ENCODE assay signal across 8 mouse cellular contexts in genomic region chr4:147848584-147848991, GRCm38 (mm10). TPM values are rescaled to one million over a fixed set of nuclear protein-coding genes. Genes with fewer than 3 reads are reported as not detected.
A peak's percentile ranks its signal among the peaks of the same experiment; 100 is the strongest.
DNase-seq lines count a peak whose midpoint lies in the region; ATAC-seq and TF ChIP-seq lines count a peak whose summit lies in the region.

No protein-coding gene starts in this region.

- peak overlapping the region; percentile 88 for H3K4me3 ChIP-seq in left cerebral cortex, adult 2 months
- H3K4me3 ChIP-seq in embryonic facial prominence, embryonic 11.5 days (ENCODE audit: low read depth, low read length): peak overlapping the region; percentile 65
- peak overlapping the region; percentile 96 for H3K4me3 ChIP-seq in intestine, postnatal 0 days (ENCODE audit: low read depth, low read length)
- H3K4me3 ChIP-seq in neural tube, embryonic 14.5 days (ENCODE audit: low read depth, low read length): peak overlapping the region; percentile 68

- H3K36me3 ChIP-seq in embryonic facial prominence, embryonic 11.5 days (replicated peaks; ENCODE audit: control insufficient read depth, insufficient read depth, low read depth, low read length): peaks cover 2% of the 10 kb centered on the region
- H3K36me3 ChIP-seq in intestine, postnatal 0 days (ENCODE audit: control insufficient read depth, insufficient read depth): peaks cover 4% of the 10 kb centered on the region
- no peaks in the 10 kb centered on the region for H3K36me3 ChIP-seq in neural tube, embryonic 14.5 days (ENCODE audit: control insufficient read depth, insufficient read depth, low read length)

- intact Hi-C loops in left cerebral cortex, adult 2 months (cut with DNase I): no loop called here

- no peak for TF ChIP-seq CTCF in left cerebral cortex, adult 2 months (IDR thresholded peaks at IDR 0.05)
- TF ChIP-seq CTCF in intestine, postnatal 0 days (IDR thresholded peaks at IDR 0.05; ENCODE audit: low read depth): no peak

- no peaks in the 10 kb centered on the region for H3K4me1 ChIP-seq in embryonic facial prominence, embryonic 11.5 days (ENCODE audit: control insufficient read depth, insufficient read depth, low read length)
- H3K4me1 ChIP-seq in intestine, postnatal 0 days (replicated peaks; ENCODE audit: control insufficient read depth, insufficient read depth, low read length): peaks cover 5% of the 10 kb centered on the region; the same call in 1 of the 2 replicates
- peaks cover 5% of the 10 kb centered on the region for H3K4me1 ChIP-seq in neural tube, embryonic 14.5 days (ENCODE audit: control insufficient read depth, insufficient read depth, low read length)

- peak overlapping the region; percentile 18; the same call in 1 of the 2 replicates for H3K9ac ChIP-seq in embryonic facial prominence, embryonic 11.5 days (replicated peaks; ENCODE audit: low read length)
- H3K9ac ChIP-seq in intestine, postnatal 0 days (ENCODE audit: low read depth, low read length): peak overlapping the region; percentile 65
- H3K9ac ChIP-seq in neural tube, embryonic 14.5 days (replicated peaks; ENCODE audit: low read depth, low read length): peak overlapping the region; percentile 53

- no peak for DNase-seq in left cerebral cortex, adult 2 months (ENCODE audit: extremely low spot score in 1 of 2, low spot score in 2 of 2)
- no peak for DNase-seq in left cerebral cortex, adult 8-10 months (ENCODE audit: low spot score in 2 of 2)
- no peak for DNase-seq in embryonic facial prominence, embryonic 11.5 days (ENCODE audit: low spot score)
- no peak for DNase-seq in gastrocnemius, postnatal 25 days
- no peak for DNase-seq in layer of hippocampus, postnatal 36 days
- DNase-seq in frontal cortex, postnatal 36 days (ENCODE audit: low spot score in 2 of 2): no peak

- H3K27ac ChIP-seq in left cerebral cortex, adult 2 months: peak overlapping the region; percentile 83
- H3K27ac ChIP-seq in embryonic facial prominence, embryonic 11.5 days (replicated peaks; ENCODE audit: low read depth, low read length): no peak overlapping the region
- peak overlapping the region; percentile 41; the same call in 1 of the 2 replicates for H3K27ac ChIP-seq in intestine, postnatal 0 days (ENCODE audit: low read depth, low read length)
- no peak overlapping the region for H3K27ac ChIP-seq in neural tube, embryonic 14.5 days (ENCODE audit: low read depth, low read length)

- peak overlapping the region; percentile 29 for H3K4me2 ChIP-seq in embryonic facial prominence, embryonic 11.5 days (ENCODE audit: low read depth, low read length)
- peak overlapping the region; percentile 80 for H3K4me2 ChIP-seq in intestine, postnatal 0 days (replicated peaks; ENCODE audit: low read depth)
- peak overlapping the region; percentile 76 for H3K4me2 ChIP-seq in neural tube, embryonic 14.5 days (ENCODE audit: low read depth, low read length)

- WGBS in embryonic facial prominence, embryonic 11.5 days: 10% methylated on average over 4 of the region's 4 CpGs
- WGBS in intestine, postnatal 0 days: 2% methylated on average over 4 of the region's 4 CpGs
- WGBS in neural tube, embryonic 14.5 days: 4% methylated on average over 4 of the region's 4 CpGs

- no peaks in the 10 kb centered on the region for H3K9me3 ChIP-seq in embryonic facial prominence, embryonic 11.5 days (replicated peaks; ENCODE audit: control insufficient read depth, low read length)
- no peaks in the 10 kb centered on the region for H3K9me3 ChIP-seq in intestine, postnatal 0 days (ENCODE audit: control insufficient read depth)
- H3K9me3 ChIP-seq in neural tube, embryonic 14.5 days (ENCODE audit: control insufficient read depth, low read length): peaks cover 8% of the 10 kb centered on the region; the same call in 1 of the 2 replicates

- ATAC-seq in embryonic facial prominence, embryonic 11.5 days (replicated peaks; ENCODE audit: insufficient number of reproducible peaks, low FRiP score, low TSS enrichment, low read depth): peak; percentile 56
- peak; percentile 57 for ATAC-seq in intestine, postnatal 0 days
- peak; percentile 78 for ATAC-seq in neural tube, embryonic 14.5 days (ENCODE audit: low read depth)

- no peaks in the 10 kb centered on the region for H3K27me3 ChIP-seq in embryonic facial prominence, embryonic 11.5 days (ENCODE audit: control insufficient read depth, insufficient read depth, low read length)
- no peaks in the 10 kb centered on the region for H3K27me3 ChIP-seq in intestine, postnatal 0 days (replicated peaks; ENCODE audit: control insufficient read depth, insufficient read depth, low read length)
- no peaks in the 10 kb centered on the region for H3K27me3 ChIP-seq in neural tube, embryonic 14.5 days (ENCODE audit: control insufficient read depth, insufficient read depth, low read length)

RNA-seq across cellular contexts. Expression of gene Zfp933, which starts 0.4 kb away (rescaled TPM):
- total RNA-seq in left cerebral cortex, adult 2 months (2021): 10 to 100 TPM; 18.2 to 21.5 TPM
- 10 to 100 TPM; 16.4 to 22.7 (median 17.9) TPM for total RNA-seq in left cerebral cortex, adult 8-10 months (2022)
- polyA plus RNA-seq in embryonic facial prominence, embryonic 11.5 days (2014; fragmentation: Nextera tagmentation; extraction: Ambion mirVana): 5.0 and 6.1 TPM in 2 replicates
- polyA plus RNA-seq in intestine, postnatal 0 days (2015; fragmentation: Nextera tagmentation; extraction: Ambion mirVana): 3.4 and 3.6 TPM in 2 replicates
- polyA plus RNA-seq in neural tube, embryonic 14.5 days (2014; fragmentation: Nextera tagmentation; extraction: Ambion mirVana): 6.6 and 9.6 TPM in 2 replicates
- total RNA-seq in gastrocnemius, postnatal 25 days (2021): 1 to 10 TPM; 8.1 to 8.2 TPM
- 10 to 100 TPM; 21.8 to 22.0 TPM for total RNA-seq in layer of hippocampus, postnatal 36 days (2021)

RNA-seq across cellular contexts. Expression of gene Miip, which starts 20.0 kb away (rescaled TPM):
- total RNA-seq in left cerebral cortex, adult 2 months (2021): 10 to 100 TPM; 18.6 to 20.3 TPM
- total RNA-seq in left cerebral cortex, adult 8-10 months (2022): 10 to 100 TPM; 12.8 to 22.9 (median 16.6) TPM
- 27.6 and 30.0 TPM in 2 replicates for polyA plus RNA-seq in embryonic facial prominence, embryonic 11.5 days (2014; fragmentation: Nextera tagmentation; extraction: Ambion mirVana)
- 10.0 and 13.3 TPM in 2 replicates for polyA plus RNA-seq in intestine, postnatal 0 days (2015; fragmentation: Nextera tagmentation; extraction: Ambion mirVana)
- 22.8 and 29.0 TPM in 2 replicates for polyA plus RNA-seq in neural tube, embryonic 14.5 days (2014; fragmentation: Nextera tagmentation; extraction: Ambion mirVana)
- total RNA-seq in gastrocnemius, postnatal 25 days (2021): 1 to 10 TPM; 4.3 to 4.4 TPM
- 10 to 100 TPM; 17.5 to 20.0 TPM for total RNA-seq in layer of hippocampus, postnatal 36 days (2021)

RNA-seq across cellular contexts. Expression of gene Fv1, which starts 20.2 kb away (rescaled TPM):
- 10 to 100 TPM in 1 of 2 experiments, 1 to 10 TPM in 1; 9.9 to 11.8 TPM for total RNA-seq in left cerebral cortex, adult 2 months (2021)
- total RNA-seq in left cerebral cortex, adult 8-10 months (2022): 10 to 100 TPM in 2 of 4 experiments, 1 to 10 TPM in 2; 7.6 to 10.8 (median 9.9) TPM
- 14.7 and 15.6 TPM in 2 replicates for polyA plus RNA-seq in embryonic facial prominence, embryonic 11.5 days (2014; fragmentation: Nextera tagmentation; extraction: Ambion mirVana)
- 1.3 and 1.8 TPM in 2 replicates for polyA plus RNA-seq in intestine, postnatal 0 days (2015; fragmentation: Nextera tagmentation; extraction: Ambion mirVana)
- 7.4 and 13.8 TPM in 2 replicates for polyA plus RNA-seq in neural tube, embryonic 14.5 days (2014; fragmentation: Nextera tagmentation; extraction: Ambion mirVana)
- 1 to 10 TPM; 4.7 to 5.5 TPM for total RNA-seq in gastrocnemius, postnatal 25 days (2021)
- total RNA-seq in layer of hippocampus, postnatal 36 days (2021): 10 to 100 TPM; 10.5 to 11.0 TPM

RNA-seq across cellular contexts. Expression of gene Zfp984, which starts 39.0 kb away (rescaled TPM):
- total RNA-seq in left cerebral cortex, adult 2 months (2021): 1 to 10 TPM; 1.6 to 2.1 TPM
- 1 to 10 TPM; 1.9 to 2.6 (median 2.2) TPM for total RNA-seq in left cerebral cortex, adult 8-10 months (2022)
- 10.6 and 11.0 TPM in 2 replicates for polyA plus RNA-seq in embryonic facial prominence, embryonic 11.5 days (2014; fragmentation: Nextera tagmentation; extraction: Ambion mirVana)
- 16.2 and 17.9 TPM in 2 replicates for polyA plus RNA-seq in intestine, postnatal 0 days (2015; fragmentation: Nextera tagmentation; extraction: Ambion mirVana)
- polyA plus RNA-seq in neural tube, embryonic 14.5 days (2014; fragmentation: Nextera tagmentation; extraction: Ambion mirVana): 4.3 and 5.3 TPM in 2 replicates
- under 1 TPM; 0.84 to 0.99 TPM for total RNA-seq in gastrocnemius, postnatal 25 days (2021)
- 1 to 10 TPM; 1.9 to 2.7 TPM for total RNA-seq in layer of hippocampus, postnatal 36 days (2021)

RNA-seq across cellular contexts. Expression of gene Mfn2, which starts 55.9 kb away (rescaled TPM):
- total RNA-seq in left cerebral cortex, adult 2 months (2021): 100 to 1,000 TPM; 181 to 199 TPM
- 100 to 1,000 TPM; 181 to 227 (median 209) TPM for total RNA-seq in left cerebral cortex, adult 8-10 months (2022)
- 23.1 and 28.0 TPM in 2 replicates for polyA plus RNA-seq in embryonic facial prominence, embryonic 11.5 days (2014; fragmentation: Nextera tagmentation; extraction: Ambion mirVana)
- polyA plus RNA-seq in intestine, postnatal 0 days (2015; fragmentation: Nextera tagmentation; extraction: Ambion mirVana): 44.2 and 46.9 TPM in 2 replicates
- polyA plus RNA-seq in neural tube, embryonic 14.5 days (2014; fragmentation: Nextera tagmentation; extraction: Ambion mirVana): 72.1 and 94.4 TPM in 2 replicates
- 100 to 1,000 TPM; 346 to 413 TPM for total RNA-seq in gastrocnemius, postnatal 25 days (2021)
- 100 to 1,000 TPM; 174 to 194 TPM for total RNA-seq in layer of hippocampus, postnatal 36 days (2021)

Comparison
In these comparisons a context has a peak if more than half of its experiments do, and no peak if none do; other contexts are left out.
1. H3K27ac ChIP-seq: peak in left cerebral cortex, adult 2 months (single experiment) and intestine, postnatal 0 days (single experiment); none in embryonic facial prominence, embryonic 11.5 days (single experiment) and neural tube, embryonic 14.5 days (single experiment).
2. H3K4me2 ChIP-seq: peak in every context shown above with its lines; median percentile 80 in intestine, postnatal 0 days; 76 in neural tube, embryonic 14.5 days; 29 in embryonic facial prominence, embryonic 11.5 days.
3. Peak in every context shown above with its lines, with median percentiles within 50 percentile points of each other: H3K4me3 ChIP-seq, ATAC-seq and H3K9ac ChIP-seq.